Mouse (Mus musculus): ENCODE measurements around the gene Ttyh2.

Gene Ttyh2

GRCm38 (mm10) chr11:114726965-114727825 is 52.0 kb downstream of the Ttyh2 start, which contains the start of gene Dnaic2:
Gene Dnaic2, plus strand, starts transcription at chr11:114727408.
- in situ Hi-C loops (cut with MboI; ENCODE audit: low pct_unique_long_range_greater_than_20kb in 1 of 2, low sequenced_read_pairs in 2 of 2, unreplicated experiment in 1 of 2): loop anchor here in 1 of 2 experiments (25.0 kb wide), 1 partner anchor 185 kb away; no protein-coding TSS in a partner anchor

- in situ Hi-C loops (cut with MboI; ENCODE audit: low pct_unique_long_range_greater_than_20kb in 1 of 2, low sequenced_read_pairs in 2 of 2, unreplicated experiment in 1 of 2): loop anchor here in 1 of 2 experiments (25.0 kb wide), 1 partner anchor 184 kb away; no protein-coding TSS in a partner anchor
These were observed 52.6 kb downstream of the Ttyh2 start for GRCm38 (mm10) chr11:114727826-114728186.

- in situ Hi-C loops (cut with MboI; ENCODE audit: low pct_unique_long_range_greater_than_20kb in 1 of 2, low sequenced_read_pairs in 2 of 2, unreplicated experiment in 1 of 2): loop anchor here in 1 of 2 experiments (25.0 kb wide), 1 partner anchor 184 kb away; no protein-coding TSS in a partner anchor
These were observed 53.1 kb downstream of the Ttyh2 start for GRCm38 (mm10) chr11:114728333-114728732.

GRCm38 (mm10) chr11:114729832-114730363 is 54.7 kb downstream of the Ttyh2 start:
- in situ Hi-C loops (cut with MboI; ENCODE audit: low pct_unique_long_range_greater_than_20kb in 1 of 2, low sequenced_read_pairs in 2 of 2, unreplicated experiment in 1 of 2): loop anchor here in 1 of 2 experiments (25.0 kb wide), 1 partner anchor 182 kb away; no protein-coding TSS in a partner anchor

GRCm38 (mm10) chr11:114731711-114732110 is 56.5 kb downstream of the Ttyh2 start:
- in situ Hi-C loops (cut with MboI; ENCODE audit: low pct_unique_long_range_greater_than_20kb in 1 of 2, low sequenced_read_pairs in 2 of 2, unreplicated experiment in 1 of 2): loop anchor here in 1 of 2 experiments (25.0 kb wide), 1 partner anchor 181 kb away; no protein-coding TSS in a partner anchor

GRCm38 (mm10) chr11:114732890-114733289 is 57.7 kb downstream of the Ttyh2 start:
- in situ Hi-C loops (cut with MboI; ENCODE audit: low pct_unique_long_range_greater_than_20kb in 1 of 2, low sequenced_read_pairs in 2 of 2, unreplicated experiment in 1 of 2): loop anchor here in 1 of 2 experiments (25.0 kb wide), 1 partner anchor 179 kb away; no protein-coding TSS in a partner anchor

GRCm38 (mm10) chr11:114736111-114736510 is 60.9 kb downstream of the Ttyh2 start:
- in situ Hi-C loops (cut with MboI; ENCODE audit: low pct_unique_long_range_greater_than_20kb in 1 of 2, low sequenced_read_pairs in 2 of 2, unreplicated experiment in 1 of 2): loop anchor here in 1 of 2 experiments (25.0 kb wide), 1 partner anchor 176 kb away; no protein-coding TSS in a partner anchor

GRCm38 (mm10) chr11:114736913-114737624 is 61.8 kb downstream of the Ttyh2 start:
- in situ Hi-C loops (cut with MboI; ENCODE audit: low pct_unique_long_range_greater_than_20kb in 1 of 2, low sequenced_read_pairs in 2 of 2, unreplicated experiment in 1 of 2): loop anchor here in 1 of 2 experiments (25.0 kb wide), 1 partner anchor 175 kb away; no protein-coding TSS in a partner anchor

- in situ Hi-C loops (cut with MboI; ENCODE audit: low pct_unique_long_range_greater_than_20kb in 1 of 2, low sequenced_read_pairs in 2 of 2, unreplicated experiment in 1 of 2): loop anchor here in 1 of 2 experiments (25.0 kb wide), 1 partner anchor 172 kb away; no protein-coding TSS in a partner anchor
These were observed 65.4 kb downstream of the Ttyh2 start for GRCm38 (mm10) chr11:114740598-114740997.

- in situ Hi-C loops (cut with MboI; ENCODE audit: low pct_unique_long_range_greater_than_20kb in 1 of 2, low sequenced_read_pairs in 2 of 2, unreplicated experiment in 1 of 2): loop anchor here in 1 of 2 experiments (25.0 kb wide), 1 partner anchor 171 kb away; no protein-coding TSS in a partner anchor
These were observed 66.2 kb downstream of the Ttyh2 start for GRCm38 (mm10) chr11:114741451-114741850.

GRCm38 (mm10) chr11:114745134-114745533 is 69.9 kb downstream of the Ttyh2 start:
- in situ Hi-C loops (cut with MboI; ENCODE audit: low pct_unique_long_range_greater_than_20kb in 1 of 2, low sequenced_read_pairs in 2 of 2, unreplicated experiment in 1 of 2): loop anchor here in 1 of 2 experiments (25.0 kb wide), 1 partner anchor 167 kb away; no protein-coding TSS in a partner anchor

- in situ Hi-C loops (cut with MboI; ENCODE audit: low pct_unique_long_range_greater_than_20kb in 1 of 2, low sequenced_read_pairs in 2 of 2, unreplicated experiment in 1 of 2): loop anchor here in 1 of 2 experiments (25.0 kb wide), 1 partner anchor 165 kb away; no protein-coding TSS in a partner anchor
These were observed 72.4 kb downstream of the Ttyh2 start for GRCm38 (mm10) chr11:114747564-114748138.

GRCm38 (mm10) chr11:114764820-114765818 is 89.9 kb downstream of the Ttyh2 start, which contains the start of gene Kif19a:
Gene Kif19a, plus strand, starts transcription at chr11:114765388.
- in situ Hi-C loops (cut with MboI; ENCODE audit: low pct_unique_long_range_greater_than_20kb in 1 of 2, low sequenced_read_pairs in 2 of 2, unreplicated experiment in 1 of 2): no loop called here

GRCm38 (mm10) chr11:114769911-114770310 is 94.7 kb downstream of the Ttyh2 start:
- in situ Hi-C loops (cut with MboI; ENCODE audit: low pct_unique_long_range_greater_than_20kb in 1 of 2, low sequenced_read_pairs in 2 of 2, unreplicated experiment in 1 of 2): no loop called here
